Mouse (Mus musculus) E14TG2a.4 (cell line): ENCODE results near the gene Gm20388.

Source experiments
- CTCF ChIP-seq: conservative IDR thresholded peaks from 2 replicates; pipeline ENCODE4 v1.5.1; 2014; ENCODE audit warnings: low read length
- NANOG ChIP-seq: IDR thresholded peaks from 2 replicates; pipeline ENCODE4 v1.6.1; 2014; ENCODE audit warnings: borderline replicate concordance, low read length, mixed read lengths
- POU5F1 ChIP-seq: IDR thresholded peaks from 2 replicates; pipeline ENCODE4 v1.6.1; 2014; ENCODE audit warnings: low read length, borderline replicate concordance

DNA sequence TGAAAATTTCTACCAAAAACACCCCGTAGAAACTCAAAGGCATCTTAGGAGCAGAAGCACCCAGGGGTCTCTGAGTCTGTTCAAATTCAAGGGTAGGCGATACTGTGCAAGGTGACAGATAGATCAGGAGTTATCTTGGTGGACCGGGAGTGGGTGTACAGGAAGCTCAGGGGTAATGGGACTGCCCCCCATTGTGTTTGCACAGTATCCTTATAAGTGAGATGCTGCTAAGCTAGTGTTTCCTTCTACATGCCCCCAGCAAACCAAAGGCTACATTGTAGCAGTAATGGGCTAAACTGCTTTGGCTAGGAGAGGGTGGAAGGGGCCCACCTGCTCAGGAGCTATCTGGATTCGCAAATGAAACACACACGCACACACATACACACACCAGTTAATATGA lies 1250.8 kb downstream of the Gm20388 start:
- TF ChIP-seq CTCF (no peak), NANOG (no peak), POU5F1 (no peak)
